Mouse (Mus musculus): ENCODE measurements around the gene Pla2g2d. TPM values are rescaled to one million over a fixed set of nuclear protein-coding genes. Genes with fewer than 3 reads are reported as not detected.

Pla2g2d gene
- 1.6 and 2.0 TPM in 2 replicates for polyA plus RNA-seq (2015; fragmentation: Nextera tagmentation; extraction: Ambion mirVana)

GRCm38 (mm10) chr4:138775435-138775834 lies at the start of gene Pla2g2d:
Gene Pla2g2d, plus strand, starts transcription at chr4:138775735.

DNA sequence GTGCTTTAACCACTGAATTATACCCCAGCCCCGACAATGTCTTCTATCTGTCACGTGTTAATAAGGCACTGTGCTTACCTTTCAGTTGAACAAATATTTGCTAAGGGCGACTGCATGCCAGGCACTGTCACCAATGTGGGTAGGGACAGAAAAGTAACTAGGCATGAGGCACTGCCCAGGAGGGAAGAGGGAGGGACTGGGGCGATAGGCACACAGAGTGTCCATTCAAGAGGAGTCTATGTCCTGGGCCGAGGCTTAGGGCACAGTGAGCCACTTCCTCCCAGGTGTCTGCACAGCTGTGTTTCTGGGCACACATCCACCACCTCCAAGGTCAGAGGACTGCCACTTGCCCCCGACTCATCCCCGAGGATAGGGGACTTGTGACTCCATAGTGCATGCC lies 38.5 kb upstream of the Pla2g2d start, which contains the start of gene Ubxn10:
Gene Ubxn10, minus strand, starts transcription at position 137 of the 400 bp plus-strand sequence.

DNA sequence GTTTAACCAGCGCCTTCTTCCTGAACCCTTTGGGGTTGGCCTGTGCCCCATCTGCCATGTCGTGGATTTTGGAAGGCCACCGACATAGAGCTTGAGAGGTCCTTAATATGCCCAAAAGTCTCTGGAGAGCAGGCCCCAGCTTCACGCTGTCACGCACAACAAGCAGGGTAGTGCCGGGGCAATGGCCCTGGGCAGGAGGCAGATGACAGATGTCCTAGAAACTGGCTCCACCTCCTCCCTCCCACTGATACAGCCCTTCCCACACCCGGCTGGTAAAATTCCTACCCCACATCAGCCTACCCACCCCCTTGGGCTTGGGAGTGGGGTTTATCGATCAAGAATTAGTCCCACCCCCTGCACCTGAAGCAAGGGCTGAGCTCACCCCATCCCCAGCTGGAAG lies 18.1 kb upstream of the Pla2g2d start, which contains the start of gene Pla2g2f:
Gene Pla2g2f, minus strand, starts transcription at position 211 of the 400 bp plus-strand sequence.

Other genes with a start within 250 kb of the Pla2g2d start
- gene Vwa5b1, start 139.9 kb upstream of the Pla2g2d start, polyA plus RNA-seq (2015; fragmentation: Nextera tagmentation; extraction: Ambion mirVana) = 0.17 and 0.24 TPM in 2 replicates
- 1.3 TPM in 2 replicates for gene Pla2g2c, start 50.9 kb upstream of the Pla2g2d start, polyA plus RNA-seq (2015; fragmentation: Nextera tagmentation; extraction: Ambion mirVana)
- gene Ubxn10, start 38.6 kb upstream of the Pla2g2d start, polyA plus RNA-seq (2015; fragmentation: Nextera tagmentation; extraction: Ambion mirVana) = 0.61 and 1.2 TPM in 2 replicates
- gene Pla2g2f, start 18.1 kb upstream of the Pla2g2d start, polyA plus RNA-seq (2015; fragmentation: Nextera tagmentation; extraction: Ambion mirVana) = 8.4 and 9.8 TPM in 2 replicates
- gene Pla2g5, start 87.7 kb downstream of the Pla2g2d start, polyA plus RNA-seq (2015; fragmentation: Nextera tagmentation; extraction: Ambion mirVana) = 51.0 and 71.1 TPM in 2 replicates
- gene Gm13030, start 98.2 kb downstream of the Pla2g2d start, polyA plus RNA-seq (2015; fragmentation: Nextera tagmentation; extraction: Ambion mirVana) = not detected in 2 replicates
- gene Pla2g2e, start 102.2 kb downstream of the Pla2g2d start, polyA plus RNA-seq (2015; fragmentation: Nextera tagmentation; extraction: Ambion mirVana) = 0.50 TPM in 1 of 2 replicates, not detected in the other
- gene Otud3, start 138.2 kb downstream of the Pla2g2d start, polyA plus RNA-seq (2015; fragmentation: Nextera tagmentation; extraction: Ambion mirVana) = 2.4 and 3.1 TPM in 2 replicates
- gene Rnf186, start 191.4 kb downstream of the Pla2g2d start, polyA plus RNA-seq (2015; fragmentation: Nextera tagmentation; extraction: Ambion mirVana) = 0.11 and 0.30 TPM in 2 replicates
- 6.9 and 9.6 TPM in 2 replicates for gene Tmco4, start 197.2 kb downstream of the Pla2g2d start, polyA plus RNA-seq (2015; fragmentation: Nextera tagmentation; extraction: Ambion mirVana)